Mouse (Mus musculus) kidney, adult 8-10 months (tissue): ENCODE data around the gene Mccc2.
"Not testable (repeated sequence)": the region's sequence is repeated elsewhere in the genome, so short reads cannot be mapped to it uniquely, and the experiment has no call there.

ENCODE experiments used
- DNase-seq, 2 experiments: peaks; one replicate each; pipeline ENCODE4 v3.0.0; 2022

The Mccc2 gene

DNA sequence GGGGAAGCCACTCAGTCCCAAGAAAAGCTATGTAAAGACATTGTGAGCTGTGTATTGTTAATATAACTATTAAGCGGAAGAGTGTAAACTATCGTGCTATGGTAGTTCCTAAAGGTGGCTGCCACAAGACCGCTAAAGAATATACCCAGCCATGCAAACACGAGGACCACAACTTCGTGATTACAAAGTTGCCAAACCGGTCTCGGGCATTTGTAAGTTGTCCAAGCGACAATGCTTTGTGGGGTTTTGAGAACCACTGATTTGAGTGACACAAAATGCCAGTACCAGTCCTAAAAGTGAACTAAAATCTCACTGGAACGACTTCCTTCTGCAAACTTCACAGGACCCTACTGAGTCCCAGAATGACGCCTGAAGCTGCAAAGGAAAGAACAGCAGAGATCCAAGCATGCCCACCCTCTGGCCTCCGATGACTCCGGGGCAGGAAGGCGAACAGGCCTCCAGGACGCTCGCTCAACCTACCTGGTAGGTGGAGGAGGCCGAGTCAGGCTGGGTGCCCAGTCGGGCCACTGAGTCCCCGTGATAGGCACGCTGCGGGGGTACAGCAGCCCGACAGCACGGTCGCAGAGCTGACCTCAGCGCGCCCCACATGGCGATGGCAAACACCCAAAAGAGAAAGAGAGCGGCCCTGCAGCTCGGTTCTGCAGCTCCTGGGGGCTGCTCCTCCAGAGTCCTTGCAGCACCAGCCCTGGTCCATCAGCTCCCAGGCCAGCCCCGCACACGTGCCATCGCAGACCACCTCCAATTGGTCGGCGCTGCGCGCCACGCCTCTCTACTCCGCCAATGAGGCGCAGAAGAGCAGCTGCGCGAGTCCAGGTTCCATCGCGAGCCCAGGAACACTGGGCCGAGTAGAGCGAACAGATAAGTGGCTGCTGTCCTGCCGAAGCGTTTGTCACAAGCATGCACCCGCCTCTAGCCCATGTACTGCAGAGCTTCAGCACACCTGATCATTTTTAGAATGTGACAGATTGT lies at the start of gene Mccc2:
TSS of gene Mccc2 (minus strand) at position 734 of the 990 bp plus-strand sequence.
- DNase-seq: peak; percentile 84

DNA sequence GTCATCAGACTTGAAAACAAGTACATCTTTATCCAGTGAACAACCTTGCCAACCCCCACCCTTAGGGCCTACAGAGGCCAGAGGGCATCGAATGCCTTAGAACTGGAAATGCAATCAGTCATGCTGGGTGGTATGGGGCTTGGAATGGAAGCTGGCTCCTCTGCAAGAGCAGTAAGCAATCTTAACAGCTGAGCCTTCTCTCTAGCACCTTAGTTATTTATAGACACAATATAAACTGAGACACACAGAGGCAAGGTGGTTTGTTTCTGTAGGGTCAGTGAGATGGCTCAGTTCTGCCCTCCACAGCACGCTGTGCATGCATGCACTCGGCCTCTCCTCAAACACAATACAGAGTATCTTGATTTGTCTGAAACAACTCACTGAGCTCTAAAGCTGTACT lies 48.5 kb upstream of the Mccc2 start:
- DNase-seq: no peak

DNA sequence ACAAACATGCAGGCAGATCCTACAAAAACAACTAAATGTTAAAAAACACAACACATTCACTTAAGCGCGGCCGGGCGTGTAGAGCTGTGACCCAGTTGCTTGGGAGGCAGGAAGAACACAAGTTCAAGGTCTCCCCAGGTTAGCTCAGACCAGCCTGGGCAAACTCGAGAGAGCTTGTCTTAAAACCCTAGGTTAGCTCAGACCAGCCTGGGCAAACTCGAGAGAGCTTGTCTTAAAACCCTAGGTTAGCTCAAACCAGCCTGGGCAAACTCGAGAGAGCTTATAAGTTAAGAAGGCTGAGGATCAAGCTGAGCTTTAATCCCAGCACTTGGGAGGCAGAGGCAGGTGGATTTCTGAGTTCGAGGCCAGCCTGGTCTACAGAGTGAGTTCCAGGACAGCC lies 42.3 kb upstream of the Mccc2 start:
- DNase-seq: not testable (repeated sequence)

DNA sequence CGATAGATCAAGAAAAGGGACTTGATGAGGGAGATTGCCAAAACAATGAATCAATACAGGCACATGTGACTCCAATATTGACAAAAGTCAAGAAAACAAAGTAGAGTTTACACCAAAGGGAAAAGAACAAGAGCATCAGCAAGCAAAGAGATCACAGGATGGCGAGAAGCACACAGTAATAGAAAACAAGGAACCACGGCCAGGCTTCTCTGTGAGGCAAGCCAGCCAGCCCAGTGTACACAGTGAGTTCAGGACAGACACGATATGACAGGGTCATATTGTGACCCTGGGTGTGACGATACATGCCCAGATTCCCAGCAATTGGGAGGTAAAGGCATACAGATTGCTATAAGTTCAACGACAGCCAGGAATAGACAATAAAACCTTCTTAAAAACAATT lies 10.6 kb upstream of the Mccc2 start:
- no peak for DNase-seq

DNA sequence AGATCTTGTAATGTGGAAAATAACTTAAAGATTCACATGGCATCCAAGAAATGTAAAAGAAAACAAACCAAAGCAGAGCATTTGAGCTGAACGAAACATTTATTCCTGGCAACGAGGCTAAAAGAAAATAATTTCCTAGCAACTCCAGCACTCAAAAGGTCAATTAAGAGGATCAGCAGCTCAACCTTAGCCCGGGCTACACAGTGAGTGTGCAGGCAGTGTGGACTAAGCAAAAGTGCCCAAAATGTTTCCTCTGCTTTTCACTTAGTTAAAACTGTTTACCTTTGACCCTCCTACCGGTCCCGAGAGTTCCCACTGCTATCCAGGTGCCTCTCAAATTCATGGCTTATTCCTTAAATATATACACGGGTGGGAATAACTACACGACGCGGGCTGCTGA lies 1.5 kb upstream of the Mccc2 start:
- DNase-seq: peak; percentile 15 to 18

DNA sequence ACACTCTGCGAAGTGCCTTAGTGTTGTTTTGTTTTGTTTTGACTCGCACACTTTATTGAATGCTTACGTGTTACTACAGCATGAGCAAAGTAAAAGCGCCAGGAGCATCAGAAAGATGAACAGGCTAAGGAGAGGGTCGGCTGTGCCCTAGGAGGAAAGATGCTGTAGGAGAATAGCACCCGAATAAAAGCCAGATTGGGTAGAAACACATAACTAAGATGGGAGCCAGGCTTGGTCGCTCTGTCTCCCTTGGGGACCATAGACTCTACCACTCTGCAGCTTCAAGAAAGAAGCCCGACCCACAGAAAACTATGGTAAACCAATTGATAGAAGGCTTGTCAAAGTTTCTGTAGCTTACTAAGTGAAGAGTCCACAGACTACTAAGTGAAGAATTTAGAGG lies 498 bp upstream of the Mccc2 start:
- DNase-seq: no peak

DNA sequence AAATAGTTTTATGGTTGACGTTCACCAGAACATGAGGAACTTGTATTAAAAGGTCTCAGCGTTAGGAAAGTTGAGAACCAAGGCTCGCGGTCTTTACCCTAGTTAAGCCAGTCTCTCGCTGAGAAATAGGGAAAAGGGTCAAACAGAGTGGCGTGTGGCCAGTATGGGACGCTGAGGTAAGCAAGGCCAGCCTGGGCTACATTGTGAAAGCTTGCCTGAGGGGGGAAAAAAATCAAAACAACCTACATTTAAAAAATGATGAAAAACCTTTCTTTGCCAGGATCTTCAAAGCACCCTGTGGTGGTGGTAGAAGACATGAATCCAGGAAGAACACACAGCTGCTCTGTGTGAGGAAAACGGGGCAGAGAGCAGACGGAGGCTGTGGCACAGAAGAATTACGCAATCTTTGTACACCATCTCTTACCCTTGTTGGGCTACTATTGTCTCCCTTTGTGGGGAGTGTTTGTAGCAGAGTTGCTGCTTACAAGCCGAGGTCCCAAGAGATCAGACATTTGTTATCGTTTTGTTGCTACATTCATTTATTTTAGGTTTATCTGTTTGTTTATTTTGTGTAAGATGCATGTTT lies 9.4 kb downstream of the Mccc2 start:
- no peak for DNase-seq

DNA sequence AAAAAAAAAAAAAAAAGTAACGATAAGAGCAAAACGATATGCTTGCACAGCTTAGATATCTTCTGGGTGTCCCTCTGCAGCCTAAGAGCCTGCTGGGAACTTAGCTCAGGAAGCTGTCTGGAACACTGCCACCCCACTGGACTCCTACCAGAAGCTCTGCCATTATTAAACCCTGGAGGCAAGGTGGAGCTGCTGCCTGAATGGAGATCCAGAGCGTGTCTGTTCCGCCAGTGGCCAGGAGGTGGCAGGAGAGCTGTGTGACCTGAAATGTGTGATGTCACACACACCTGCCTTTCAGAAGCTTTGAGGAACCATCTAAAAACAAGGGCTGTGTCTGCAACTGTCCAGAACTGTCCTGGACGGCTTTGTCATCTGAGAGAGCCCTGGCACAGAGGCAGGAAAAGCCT lies 13.6 kb downstream of the Mccc2 start:
- DNase-seq: peak; percentile 93 to 97

DNA sequence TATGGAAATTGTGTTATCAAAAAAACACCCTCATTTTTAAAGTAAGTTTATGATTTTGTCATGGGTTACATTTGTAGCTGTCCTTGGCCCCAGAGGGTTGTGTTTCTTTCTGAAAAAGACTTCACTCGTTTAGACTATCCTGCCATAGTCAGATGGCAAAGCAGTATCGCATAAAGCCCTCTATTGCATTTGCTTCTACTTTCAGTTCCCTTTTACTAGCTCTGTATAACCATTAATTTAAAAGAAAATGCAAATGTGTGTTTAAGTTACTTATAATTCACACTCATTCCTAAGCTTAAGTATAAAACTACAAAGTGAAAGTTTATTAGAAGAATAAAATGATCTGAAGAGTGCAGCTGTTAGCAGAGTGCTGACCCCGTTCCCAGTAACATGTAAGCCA lies 16.4 kb downstream of the Mccc2 start:
- no peak for DNase-seq

DNA sequence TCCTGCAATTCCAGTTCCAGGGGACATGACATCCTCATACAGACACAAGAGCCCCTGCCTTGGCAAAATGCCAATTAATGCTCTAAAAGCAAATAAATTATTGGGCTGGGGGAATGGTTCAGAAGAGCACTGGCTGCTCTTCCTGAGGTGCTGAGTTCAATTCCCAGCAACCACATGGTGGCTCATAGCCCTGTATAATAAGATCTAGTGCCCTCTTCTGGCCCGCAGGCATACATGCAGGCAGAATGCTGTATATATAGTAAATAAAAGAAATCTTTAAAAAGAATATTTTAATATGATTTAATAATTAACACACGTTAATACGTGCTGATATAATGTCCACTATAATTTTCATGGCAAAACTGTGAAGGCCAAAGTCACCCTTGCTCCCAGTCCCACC lies 17.3 kb downstream of the Mccc2 start:
- no peak for DNase-seq

DNA sequence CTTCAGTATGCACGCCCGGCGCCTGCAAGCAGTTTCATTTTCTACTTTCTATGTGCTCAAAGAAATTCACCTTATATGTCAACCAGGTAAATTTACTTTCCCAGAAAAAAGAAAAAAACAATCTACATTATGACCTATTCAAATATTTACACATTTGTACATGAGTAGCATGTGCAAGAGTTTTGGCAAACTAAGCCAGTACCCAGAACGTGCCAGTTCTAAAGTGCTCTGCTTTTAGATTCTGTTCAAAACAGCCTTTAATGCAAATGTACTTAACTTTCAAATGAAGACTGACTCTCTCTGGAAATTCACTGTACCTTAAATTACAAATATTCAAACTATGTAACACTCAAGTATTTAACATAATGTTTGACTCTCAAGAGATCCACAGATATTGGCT lies 25.8 kb downstream of the Mccc2 start:
- no peak for DNase-seq

DNA sequence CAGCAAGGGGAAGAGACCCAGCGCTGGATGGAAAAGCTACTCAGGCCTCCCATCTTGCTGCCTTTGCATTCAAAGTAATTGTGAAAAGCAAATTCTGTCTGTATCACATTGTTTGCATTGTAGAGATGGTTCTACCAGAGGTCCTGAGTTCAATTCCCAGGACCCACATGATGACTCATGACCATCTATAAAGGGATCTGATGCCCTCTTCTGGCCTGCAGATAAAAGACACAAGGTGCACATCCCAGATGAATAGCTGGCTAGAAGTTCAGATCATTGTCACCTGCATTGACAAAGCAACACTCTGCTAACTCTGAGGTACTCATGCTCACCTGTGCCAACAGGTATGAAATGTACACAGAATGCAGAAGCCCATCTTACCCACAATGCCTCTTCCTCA lies 32.1 kb downstream of the Mccc2 start:
- no peak for DNase-seq

DNA sequence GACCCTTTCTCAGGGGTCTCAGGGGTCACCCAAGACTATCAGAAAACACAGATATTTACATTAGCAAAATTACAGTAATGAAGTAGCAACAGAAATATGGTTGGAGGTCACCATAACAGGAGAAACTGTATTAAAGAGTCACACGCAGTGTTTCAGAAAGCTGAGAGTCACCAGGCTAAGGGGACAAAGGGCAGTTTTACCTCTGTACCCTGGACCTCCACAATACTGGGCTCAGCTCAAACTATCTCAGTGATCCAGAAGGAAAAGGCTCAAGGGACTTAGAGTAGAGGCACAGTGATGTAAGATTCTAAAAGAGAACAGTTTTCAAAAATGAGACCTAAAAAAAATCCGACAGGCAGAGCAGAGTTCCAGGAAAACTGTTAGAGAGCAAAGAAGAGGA lies 36.0 kb downstream of the Mccc2 start:
- peak; percentile 15 to 19 for DNase-seq

DNA sequence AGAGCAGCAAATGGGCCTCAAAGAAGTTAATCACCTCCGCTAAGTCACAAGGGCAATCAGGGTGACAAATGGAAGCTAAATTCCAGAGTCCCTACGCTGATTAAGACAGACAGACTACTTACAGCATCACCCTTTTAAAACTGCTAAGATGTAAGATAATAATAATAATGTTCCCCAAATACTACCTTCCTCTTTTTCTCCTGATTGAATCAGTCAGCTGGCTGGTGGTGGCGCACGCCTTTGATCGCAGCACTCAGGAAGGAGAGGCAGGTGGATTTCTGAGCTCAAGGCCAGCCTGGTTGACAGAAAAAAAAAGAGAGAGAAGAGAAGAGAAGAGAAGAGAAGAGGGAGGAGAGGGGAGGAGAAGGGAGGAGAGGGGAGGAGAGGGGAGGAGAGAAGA lies 45.4 kb downstream of the Mccc2 start:
- DNase-seq: no peak

DNA sequence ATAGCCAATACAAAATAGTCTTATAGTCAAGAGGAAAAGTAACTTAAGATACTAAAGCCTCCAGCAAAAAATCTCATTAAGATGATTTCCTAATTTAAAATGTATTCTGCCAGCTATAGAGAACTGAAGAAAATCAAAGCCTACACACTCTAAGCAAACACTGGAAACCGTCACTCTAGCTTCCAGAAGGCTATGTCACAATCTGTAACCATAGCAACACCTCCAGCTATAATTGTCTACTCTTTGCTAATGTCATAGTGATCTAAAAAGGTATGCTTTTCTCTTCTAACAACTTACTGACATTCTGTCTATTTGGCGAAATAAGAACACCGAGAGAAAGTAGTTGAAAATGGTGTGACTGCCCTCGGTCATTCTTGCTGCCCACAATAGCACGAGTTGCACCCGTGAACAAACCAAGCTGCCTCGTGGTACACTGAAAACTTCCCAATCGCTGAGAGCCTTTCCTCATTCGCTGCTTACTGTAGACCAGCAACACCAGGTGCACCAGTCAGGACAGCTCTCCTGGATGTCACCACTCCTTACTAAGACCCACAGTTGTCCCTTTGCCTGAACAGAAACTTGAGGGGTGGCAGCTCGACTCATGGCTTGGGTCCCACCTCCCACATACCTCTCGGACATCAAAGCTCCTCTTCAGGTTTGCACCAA lies 48.3 kb downstream of the Mccc2 start:
- no peak for DNase-seq

DNA sequence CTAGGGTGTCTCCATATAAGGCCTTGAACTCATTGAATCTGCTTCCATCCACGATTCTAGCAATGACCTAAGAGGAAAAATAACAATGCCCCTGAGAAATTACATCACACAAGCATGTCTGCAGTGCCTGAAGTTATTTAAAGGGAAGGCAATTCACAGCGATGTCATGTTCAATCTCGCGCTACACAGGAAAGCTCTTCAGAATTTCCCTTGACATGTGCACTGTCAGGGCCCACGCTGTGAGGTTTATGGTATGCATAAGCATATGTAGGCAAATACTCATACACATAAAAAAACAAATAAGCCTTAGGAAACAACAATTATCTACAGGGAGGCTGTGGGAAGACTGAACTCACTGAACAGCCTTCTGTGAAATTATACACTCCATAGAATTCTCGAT lies 51.6 kb downstream of the Mccc2 start:
- no peak for DNase-seq

DNA sequence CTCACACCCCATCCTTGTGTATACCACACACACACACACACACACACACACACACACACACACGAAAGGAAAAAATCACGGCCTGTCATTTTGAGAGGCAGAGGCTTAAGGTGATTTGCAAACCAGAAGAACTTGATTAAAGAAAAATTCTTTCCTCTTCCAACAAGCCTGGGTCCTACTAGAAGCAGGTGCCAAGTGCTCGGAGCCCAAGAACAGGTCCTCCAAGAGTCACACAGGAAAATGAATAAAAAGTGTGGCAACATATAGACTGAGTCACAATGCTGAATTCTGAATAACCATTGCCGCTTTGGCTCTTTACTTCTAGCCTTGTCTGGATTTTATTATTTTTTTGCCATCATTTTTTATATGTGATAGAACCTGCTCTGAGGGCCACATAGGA lies 53.8 kb downstream of the Mccc2 start:
- DNase-seq: no peak

DNA sequence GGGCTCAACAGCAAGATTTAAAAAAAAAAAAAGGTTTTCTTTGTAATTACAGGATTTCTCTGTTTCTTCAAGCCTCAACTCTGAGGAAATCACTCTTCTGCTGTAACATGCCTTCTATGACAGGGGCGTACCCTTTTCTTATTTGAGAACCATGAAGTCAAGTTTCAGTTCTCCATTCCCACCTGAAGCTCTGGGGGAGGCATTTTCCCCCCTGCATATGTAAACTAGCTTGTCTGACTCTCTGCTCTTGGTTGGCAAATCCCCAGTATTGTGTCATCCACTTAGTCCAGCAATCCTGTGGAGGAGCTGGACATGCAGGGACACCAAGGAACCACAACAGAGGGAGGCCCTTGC lies 59.9 kb downstream of the Mccc2 start:
- DNase-seq: no peak

DNA sequence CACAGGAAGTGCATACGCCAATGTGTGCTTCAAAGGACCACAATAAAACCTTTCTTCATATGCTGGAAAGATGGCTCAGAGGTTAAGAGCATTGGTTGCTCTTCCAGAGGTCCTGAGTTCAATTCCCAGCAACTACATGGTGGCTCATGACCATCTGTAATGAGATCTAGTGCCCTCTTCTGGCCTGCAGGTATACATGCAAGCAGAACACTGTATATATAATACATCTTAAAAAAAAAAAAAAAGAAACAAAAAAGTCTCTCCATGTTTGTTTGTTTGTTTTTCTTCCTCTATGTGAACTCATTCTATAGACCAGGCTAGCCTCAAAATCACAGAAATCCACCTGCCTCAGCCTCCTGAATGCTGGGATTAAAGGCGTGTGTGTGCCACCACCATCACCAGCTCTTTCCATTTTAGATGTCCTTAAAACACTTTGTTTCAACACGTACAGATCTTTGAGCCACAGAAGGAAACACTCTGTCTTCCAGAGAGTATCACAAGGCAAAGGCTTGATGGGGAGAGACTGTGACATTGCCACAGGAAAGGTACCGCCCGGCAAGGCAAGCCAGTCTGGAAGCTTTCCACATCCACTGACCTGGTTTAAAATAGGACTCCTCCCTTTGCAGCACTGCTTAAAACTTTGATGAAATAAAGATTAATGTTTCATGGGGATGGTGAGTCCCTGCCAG lies 60.4 kb downstream of the Mccc2 start:
- DNase-seq: no peak

DNA sequence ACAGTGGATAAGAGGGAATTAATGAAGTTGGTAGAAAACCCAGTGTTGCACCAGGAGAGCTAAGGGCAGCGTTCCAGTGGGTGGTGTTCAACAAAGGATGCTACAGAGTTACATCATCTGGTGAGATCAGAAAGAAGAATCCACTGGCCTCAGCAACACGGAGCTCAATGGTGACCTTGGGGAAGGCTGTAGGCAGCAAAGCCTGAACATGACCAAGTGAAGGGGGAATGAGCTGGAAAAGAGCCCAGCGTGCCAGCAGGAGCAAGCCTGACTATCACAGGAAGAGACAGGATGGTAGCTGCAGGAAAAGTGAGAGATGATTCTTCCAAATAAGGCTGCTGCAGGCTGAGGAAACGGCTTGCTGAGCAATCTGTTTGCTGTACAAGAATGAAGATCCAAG lies 68.0 kb downstream of the Mccc2 start:
- DNase-seq: no peak

DNA sequence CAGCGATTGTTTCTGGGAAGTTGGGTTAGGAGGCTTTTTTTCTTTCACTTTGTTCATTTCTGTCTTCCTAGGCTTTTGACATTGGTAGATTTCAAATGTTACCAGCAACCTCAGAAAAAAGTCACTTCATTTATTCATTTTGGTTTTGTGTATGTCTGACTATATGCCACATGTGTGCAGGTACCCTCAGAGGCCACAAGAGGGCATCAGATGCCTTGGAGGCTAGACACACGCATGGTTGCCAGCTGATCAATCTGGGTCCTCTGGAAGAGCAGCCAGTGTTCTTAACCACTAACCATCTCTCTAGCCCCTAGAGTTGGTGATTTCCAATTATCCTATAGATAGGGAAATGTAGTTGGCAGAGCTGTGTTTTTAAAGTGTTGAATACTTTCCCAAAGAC lies 71.9 kb downstream of the Mccc2 start:
- no peak for DNase-seq

DNA sequence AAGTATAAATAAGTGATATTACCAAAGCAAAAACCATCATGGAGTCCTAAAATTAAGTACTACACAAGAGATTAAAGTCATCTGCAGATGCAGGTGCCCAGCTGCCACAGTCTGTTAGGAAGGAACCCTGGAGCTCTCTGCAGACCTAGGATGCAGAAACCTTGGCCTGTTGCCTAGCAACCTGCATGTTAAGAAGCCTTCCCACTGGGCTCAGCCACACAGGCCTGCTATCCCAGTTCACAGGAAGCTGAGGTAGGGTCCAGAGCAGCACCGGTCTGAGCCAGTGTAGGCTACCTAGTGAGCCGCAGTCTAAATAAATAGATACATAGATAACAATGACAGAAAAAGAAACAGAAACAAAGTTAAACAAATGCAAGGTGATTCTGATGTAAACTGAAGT lies 74.8 kb downstream of the Mccc2 start:
- no peak for DNase-seq

DNA sequence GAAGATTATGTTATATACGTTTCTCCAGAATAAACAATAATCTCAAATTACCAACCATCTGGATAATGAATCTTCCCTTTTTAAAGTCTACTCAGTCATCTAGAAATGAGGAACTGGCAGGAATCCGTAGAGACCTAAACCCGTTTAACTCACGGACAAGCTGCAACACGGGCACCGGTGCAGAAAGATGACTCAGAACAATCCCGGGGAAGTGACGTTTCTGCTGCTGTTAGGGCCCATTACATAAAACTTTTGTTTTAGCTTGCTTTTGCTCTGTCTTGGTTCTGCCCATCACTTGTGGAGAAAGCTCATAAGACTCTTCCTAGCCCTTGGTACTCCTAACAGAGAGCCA lies 76.1 kb downstream of the Mccc2 start:
- no peak for DNase-seq
